Mouse (Mus musculus) gonadal fat pad, adult 2 months (tissue): Measurements from ENCODE around the gene Rad17. TPM values are rescaled to one million over a fixed set of nuclear protein-coding genes. Genes with fewer than 3 reads are reported as not detected.

Experiments used
- DNase-seq: peaks from one replicate; pipeline ENCODE4 v3.0.0-alpha.2; 2012; ENCODE audit warnings: low read depth
- polyA plus RNA-seq: library from polyadenylated mRNA; depleted of rRNA; stranded (reverse); fragments of >200 nt; gene quantifications from 2 replicates; pipeline ENCODE4 v1.2.3, GENCODE M21; 2012

The Rad17 gene
- polyA plus RNA-seq, 1 experiment = 5.5 TPM

DNA sequence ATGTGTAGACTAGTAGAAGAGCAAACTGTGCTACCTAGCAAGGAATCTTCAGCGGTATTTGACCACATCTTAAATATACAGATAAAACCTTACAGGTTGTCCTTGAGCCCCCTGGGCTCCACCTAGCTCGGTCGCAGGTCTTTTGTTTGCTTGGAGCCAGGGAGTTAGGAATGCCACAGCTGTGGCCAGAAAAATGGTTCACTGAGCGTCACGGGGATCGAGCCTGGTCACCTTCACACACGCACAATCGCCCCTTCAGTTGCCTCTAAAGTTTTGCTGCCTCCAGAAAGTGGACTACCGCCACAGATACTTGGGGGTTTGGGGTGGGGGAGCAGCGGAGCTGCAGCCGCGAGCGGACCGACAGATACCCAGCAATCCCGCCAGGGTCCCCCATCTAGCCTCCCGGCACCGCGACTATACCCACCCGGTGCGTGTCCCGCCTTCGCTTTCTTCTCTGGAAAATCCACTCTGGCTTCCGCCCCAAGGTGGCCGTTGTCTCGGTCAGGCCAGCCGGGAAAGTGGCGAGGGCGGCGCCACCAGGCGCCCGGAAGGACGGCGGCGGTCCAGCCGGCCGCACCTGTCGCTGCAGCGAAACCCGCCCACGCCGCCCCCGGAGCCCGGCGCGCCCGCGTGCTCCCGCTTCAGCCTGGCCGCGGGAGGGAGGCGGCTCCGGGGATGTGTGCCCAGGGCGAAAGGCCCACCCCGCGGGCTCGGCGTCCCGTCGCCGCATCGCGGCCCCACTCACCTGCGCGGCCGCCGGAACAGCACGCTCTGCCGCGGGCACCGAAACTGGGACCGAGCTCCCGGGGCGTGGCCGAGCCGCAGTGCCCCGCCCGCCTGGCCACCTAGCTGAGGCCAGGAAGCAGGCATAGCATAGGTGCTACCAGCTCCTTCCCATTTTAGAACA is 34.4 kb downstream of the Rad17 start, which contains the start of gene Marveld2:
Gene Marveld2 (minus strand): TSS at position 791 of the 907 bp plus-strand sequence.
- DNase-seq = no peak

DNA sequence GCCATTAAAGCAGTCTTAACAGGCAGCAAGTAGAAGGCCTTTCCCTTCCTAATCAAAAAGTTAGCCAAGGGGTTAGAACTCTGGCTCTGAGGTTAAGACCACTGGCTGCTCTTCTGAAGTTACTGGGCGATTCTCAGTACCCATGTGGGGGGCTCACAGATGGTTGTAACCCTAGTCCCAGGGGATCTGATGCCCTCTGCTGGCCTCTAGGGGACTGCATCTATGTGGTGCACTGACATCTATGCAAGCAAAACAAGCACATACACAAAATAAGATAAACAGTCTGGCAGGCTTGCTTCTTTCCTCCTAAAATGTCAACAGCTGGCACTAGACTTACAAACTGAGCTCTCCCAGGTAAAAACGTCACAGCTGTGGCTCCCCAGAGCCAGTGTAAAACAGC is 37.9 kb downstream of the Rad17 start:
- no peak for DNase-seq

DNA sequence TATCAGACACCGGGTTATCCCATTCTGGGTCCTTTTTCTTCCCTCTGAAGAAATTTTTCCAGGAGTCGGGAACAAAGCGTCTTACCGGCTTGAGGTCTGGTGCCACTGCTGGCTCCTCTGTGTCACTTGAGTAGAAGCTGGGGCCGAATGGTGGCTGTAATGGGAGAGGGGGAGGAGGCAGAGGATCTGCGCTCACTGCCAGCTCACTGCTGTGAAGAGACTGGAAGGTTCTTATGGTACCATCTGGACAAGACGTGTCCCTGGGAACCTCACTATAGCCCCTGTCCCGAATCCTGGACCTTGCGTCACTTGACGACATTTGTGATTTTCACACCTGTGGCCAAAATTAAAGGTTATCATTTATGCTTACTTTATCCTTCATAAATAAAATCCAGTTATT is 38.6 kb downstream of the Rad17 start:
- no peak for DNase-seq

DNA sequence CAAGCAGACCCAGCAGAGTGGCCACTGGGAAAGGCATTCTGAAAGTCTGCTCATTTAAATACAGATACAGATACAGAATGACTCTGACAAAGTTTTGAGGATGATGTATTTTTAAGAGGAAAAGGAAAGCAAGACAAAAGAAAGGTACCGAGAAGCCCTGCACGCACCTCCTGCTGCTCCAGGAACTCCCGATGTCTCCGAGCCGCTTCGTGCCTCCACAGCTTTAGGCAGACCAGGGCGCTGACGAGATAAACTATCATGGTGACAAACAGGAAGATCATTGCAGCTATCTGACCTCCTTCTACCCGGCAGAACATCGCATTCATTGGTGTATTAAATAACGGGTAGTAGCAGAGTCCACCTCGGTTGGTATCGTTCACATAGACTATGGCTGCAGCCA is 39.6 kb downstream of the Rad17 start:
- DNase-seq = no peak

DNA sequence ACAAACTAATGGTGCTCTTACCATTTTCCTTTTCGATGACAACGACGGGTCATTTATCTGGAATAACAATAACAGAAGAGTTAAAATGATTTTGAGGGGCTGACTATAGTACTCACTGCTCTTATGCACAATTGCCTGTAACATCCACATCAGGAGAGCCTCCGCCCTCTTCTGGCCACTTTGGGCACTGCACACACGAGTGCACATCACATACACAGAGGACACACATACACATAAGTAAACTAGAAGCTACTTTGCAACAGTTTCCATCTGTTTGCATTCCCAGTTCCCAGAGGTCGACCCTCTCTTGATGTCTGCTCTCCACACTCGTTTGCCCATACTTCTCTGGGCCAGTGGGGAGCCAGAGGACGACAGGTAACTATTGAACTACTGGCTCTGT is 43.1 kb downstream of the Rad17 start:
- no peak for DNase-seq

DNA sequence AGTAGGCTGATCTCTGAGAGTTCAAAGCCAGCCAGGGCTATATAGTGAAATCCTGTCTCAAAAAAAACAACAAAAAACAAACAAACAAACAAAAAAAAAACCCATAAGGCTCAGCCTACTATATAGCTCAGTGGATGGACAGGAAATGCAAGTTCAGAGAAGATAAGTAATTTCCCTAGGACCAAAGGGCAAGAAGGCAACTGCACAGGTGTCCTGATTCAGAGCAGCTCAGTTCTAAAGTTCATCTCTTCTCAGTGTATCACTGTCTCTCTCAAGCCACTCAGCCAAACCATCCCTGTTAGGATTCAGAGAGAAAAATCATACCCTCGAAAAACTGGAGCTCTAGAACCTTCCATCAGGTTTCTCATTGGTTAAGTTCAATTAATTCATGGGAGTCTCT is 45.0 kb downstream of the Rad17 start:
- DNase-seq = no peak

DNA sequence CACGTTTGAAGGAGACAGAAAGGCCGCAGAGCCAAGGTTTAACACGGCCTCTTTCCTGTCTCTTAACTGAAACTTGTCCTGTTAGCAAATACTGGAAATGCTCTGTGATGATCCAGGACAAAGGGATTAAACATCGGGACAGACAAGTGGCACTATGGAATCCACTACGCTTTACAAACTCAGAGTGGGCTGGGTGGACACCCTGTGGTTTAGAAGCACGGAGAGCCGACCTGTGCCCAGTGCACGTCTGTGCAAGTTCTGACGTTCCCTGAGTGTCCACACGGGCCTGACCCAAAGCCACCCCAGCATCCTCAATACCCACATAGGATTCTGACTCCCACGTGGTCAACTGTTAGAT is 47.1 kb downstream of the Rad17 start:
- DNase-seq = no peak

DNA sequence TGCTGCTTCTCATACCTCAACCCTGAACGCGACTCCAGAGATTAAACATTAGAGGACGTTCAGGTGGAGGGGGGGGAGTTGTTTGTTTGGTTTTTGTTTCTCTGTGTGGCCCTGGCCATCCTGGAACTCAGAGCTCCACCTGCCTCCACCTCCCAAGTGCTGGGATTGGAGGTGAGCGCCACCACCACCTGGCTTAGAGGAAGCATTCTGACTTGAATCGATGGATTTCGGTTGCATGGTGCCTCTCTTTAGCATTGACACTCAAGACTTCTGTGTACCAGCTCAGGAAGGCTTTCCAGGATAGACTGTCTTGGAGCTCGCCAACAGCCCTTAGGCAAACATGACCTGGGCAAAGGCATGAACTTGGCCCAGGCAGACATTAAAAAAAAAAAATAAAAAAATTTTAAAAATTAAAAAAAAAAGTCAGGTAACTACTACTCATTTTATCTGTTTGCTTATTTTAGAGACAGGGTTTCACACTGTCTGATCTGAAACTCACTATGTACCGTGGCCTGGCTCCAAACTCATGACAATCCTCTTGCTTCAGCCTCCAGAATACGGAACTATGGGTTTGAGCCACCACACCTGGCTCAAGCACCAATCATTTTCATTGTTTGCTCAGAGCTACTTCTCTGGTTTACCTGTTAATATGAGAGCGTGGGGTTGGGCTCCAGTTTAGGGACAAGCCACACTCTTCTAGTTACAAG is 47.7 kb downstream of the Rad17 start:
- no peak for DNase-seq

DNA sequence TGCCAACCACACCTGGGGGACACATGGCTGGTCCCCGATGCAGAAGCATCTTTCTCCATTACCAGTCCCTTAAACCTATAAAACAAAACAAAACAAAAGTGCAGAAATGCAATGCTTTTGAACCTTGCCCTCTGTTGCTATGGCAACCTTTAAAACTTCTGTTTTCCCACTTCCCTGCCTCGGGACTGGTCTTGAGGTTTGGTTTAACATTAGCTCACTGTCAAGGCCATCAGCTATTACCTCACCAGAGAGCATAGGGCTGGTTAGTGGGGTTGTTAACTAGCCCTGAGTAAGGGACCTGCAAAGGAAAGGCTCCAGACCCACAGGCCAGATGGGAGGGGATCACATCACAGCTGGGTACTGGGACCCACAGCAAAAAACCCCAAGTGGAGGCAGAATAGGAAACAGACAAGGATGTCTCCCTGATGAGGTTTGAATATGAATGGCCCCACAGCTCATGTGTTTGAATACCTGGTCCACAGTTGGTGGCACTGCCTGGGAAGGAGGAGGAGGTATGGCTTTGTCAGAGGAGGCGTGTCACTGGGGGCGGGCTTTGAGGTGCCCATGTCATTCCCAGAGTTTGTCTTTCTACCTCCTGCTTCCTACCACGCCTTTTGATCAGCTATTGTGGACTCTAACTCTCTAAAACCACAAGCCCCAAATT is 48.5 kb downstream of the Rad17 start:
- no peak for DNase-seq

DNA sequence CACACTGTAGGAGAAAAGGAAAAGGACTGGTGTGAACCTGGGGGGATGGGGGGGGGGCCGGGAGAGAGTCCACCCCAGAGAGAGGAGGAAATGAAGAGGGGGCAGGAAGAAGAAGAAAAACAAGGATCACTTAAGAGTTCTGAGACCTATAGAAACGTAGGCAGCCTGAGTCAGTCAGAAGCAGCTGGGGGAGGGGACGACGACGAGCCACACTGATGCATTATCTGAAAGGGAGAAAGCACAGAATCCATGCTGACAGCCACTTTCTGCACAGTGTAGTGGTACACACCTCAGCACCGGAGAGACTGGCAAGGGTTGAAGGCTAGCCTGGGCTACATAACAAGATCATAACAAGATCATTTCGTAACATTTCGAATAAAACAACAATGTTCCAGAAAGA is 49.8 kb downstream of the Rad17 start:
- no peak for DNase-seq

DNA sequence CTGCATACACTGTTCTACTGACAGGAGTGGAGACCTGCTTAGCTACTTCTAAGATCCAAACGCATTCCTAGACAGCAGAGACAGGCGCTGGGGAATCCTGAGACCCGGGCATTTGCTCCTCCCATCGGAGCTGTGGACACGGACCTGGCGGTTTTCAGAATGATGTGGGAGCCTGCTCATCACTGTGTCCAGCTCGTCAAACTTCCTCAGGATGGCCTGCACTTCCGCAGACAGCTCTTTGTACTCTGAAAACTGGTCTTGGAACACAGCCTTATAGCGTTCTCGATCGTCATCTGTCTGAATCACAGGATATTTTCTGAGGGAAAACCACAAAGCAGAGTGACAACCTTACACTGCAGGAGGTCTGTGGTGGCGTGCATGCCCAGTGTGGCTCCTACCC is 50.5 kb downstream of the Rad17 start:
- no peak for DNase-seq

DNA sequence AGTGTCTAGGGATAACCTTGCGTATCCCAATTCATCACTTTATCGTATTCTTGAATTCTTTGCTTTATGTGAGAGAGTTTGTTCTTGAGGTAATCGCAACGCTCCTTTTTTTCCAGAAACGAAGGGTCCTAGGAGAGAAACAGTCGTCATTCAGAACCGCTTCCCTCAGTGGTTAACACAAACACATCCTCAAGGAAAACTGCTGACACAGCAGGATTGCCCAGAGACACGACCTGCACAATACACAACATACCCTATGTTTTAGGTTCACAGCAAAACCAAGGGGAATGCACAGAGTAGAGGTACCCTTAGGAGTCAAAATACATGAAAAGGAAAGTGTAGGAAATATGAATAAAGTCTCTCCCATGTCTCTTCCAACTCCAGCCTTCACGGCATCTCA is 53.6 kb downstream of the Rad17 start:
- DNase-seq = no peak

DNA sequence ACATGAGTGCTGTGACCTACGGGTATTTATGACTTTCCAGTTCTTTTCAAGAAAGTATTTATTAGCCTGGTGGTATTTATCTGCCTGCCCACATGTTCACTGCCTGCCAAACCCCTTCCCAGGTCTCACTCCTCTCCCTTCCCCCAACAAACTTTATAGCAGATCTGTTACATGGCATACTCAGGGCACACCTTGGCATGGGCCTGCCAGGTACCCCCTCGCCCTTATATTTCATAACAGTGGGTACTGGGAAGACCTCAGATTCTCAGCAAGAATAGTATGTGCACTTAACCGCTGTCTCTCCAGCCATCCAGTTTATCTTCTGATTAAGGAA is 55.3 kb downstream of the Rad17 start:
- DNase-seq = no peak

DNA sequence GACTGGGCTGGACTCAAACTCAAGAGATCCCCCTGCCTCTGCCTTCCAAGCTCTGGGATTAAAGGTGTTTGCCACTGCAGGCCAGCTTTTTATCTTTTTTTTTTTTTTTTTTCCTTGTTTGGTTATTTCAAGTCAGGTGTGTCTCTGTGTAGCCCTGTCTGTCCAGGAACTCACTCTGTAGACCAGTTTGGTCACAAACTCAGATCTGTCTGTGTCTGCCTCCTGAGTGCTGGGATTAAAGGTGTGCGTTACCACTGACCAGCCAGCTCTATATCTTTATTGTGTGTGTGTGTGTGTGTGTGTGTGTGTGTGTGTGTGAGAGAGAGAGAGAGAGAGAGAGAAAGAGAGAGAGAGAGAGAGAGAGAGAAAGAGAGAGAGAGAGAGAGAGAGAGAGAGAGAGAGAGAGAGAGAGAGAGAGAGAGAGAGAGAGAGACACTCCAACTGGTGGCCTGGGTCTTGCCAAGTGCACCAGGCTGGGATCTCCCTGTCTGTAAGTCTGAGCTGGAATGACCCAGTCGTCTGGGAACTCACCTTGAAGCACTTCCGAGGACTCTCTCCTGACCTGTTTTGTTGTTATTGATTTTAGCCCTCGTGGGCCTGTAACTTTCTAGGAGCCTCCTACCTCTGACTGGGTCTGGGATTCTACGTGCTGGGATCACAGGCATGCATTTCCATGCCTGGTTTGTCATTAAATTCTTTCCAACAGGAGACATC is 55.9 kb downstream of the Rad17 start:
- DNase-seq = no peak

DNA sequence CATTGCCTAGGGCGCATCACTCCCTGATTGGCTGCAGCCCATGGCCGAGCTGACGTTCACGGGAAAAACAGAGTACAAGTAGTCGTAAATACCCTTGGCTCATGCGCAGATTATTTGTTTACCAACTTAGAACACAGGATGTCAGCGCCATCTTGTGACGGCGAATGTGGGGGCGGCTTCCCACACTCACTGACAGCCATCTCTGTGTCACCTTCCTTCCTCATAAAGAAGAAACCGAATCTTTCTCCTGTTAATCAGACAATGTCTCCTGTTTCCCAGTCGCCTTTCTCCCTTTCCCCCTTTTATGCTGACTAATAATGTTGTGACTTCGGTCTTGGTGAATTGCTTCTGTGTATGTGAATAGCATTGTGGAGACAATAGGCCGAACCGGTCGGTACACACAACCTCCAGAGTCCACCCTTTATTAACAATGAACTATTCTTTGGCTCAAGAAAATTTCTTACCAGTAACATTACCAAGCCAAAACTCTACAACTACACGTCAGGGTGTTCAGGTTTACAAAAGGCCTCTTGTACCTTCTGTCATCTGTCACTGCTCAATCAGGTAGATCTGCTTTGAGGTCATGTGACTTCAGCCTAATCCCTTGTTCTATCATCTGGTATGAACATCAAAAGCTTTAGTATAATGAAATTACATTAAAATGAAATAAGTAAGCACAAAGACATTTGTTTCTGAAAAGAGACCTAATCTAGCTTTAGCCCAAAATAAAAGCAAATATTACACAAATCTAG is 56.6 kb downstream of the Rad17 start:
- no peak for DNase-seq

DNA sequence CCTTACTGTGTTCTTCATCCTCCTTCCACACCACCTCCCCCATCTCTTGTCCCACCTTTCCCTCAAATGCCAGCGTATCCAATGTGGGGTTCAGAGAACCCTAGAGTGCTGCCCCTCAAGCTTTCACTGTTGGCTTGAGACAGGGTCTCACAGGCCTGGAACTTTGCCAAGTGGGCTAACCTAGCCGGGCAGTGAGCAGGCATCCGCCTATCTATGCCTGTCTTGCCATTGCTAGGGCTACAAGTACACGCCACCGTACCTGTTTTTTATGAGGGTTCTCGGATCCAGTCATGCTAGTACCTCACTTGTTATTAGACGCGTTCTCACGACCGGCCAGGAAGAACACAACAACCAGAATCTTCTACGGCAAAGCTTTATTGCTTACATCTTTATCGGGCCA is 62.2 kb downstream of the Rad17 start:
- no peak for DNase-seq

DNA sequence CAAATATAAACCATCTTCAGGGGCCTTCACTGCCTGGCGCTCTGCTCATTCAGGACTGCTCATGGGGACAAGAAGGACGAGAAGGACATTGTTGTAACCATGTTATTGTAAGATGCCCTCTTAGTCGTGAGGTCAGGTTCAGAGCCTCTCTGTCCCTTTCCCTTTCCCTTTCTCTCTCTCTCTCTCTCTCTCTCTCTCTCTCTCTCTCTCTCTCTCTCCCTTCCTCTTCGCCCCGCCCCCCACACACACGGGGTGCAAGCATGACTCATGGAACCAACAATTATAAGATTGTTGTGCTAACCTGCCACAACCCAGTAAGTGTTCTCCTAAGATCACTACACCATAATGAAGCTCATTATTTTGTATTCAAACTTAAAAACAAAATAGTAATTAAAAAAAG is 68.7 kb downstream of the Rad17 start:
- no peak for DNase-seq

DNA sequence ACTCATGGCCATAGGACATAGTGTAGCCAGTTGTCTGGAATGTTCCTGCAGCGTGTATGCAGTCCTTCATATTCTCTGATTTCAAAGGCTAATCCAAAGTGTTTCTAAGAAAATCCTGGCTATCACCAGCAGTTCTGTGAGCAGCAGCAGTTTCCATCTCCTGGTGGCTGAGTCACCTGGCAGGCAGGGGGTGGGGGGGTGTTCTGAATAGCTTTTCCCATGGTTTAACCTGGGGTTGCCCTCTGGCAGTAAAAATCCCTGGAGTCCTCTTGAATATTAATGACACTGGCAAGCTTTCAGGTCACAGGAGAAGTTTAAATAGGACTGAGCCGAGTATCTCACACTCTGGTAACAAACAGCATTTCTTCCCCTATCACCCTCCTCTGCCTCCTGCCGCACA is 69.2 kb downstream of the Rad17 start:
- no peak for DNase-seq

DNA sequence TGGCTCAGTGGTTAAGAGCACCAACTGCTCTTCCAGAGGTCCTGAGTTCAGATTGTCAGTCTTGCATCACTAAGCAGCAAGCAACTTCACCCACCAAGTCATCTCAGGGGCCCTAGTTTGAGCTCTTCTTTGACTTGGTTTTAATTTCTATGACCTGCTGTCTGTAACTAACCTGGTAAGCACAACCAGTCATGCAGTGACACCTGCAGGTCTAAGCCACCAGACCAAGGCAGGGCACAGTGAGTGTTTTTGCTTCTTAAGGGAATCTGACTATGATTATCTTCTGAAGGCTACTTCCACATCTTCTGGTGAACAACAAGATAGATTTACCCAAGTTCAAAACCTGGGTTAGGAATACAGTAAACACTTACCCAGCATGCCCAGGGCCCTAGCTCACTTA is 70.9 kb downstream of the Rad17 start:
- no peak for DNase-seq

DNA sequence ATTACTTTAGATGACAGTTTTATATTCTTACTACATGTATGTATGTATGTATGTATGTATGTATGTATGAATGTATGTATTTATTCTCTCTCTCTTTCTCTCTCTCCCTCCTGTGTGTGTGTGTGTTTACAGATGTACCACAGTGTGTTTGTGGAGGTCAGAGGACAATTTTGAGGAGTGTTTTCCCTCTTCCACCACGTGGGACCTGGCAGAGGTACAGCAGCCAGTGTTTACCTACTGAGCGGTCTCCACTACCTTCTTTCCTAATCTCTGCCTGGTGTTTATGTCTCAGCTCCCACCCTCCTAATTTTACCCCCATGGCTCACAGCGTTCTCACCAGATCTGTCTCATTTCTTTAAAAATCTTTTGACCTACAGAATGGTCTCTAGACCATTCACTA is 71.6 kb downstream of the Rad17 start:
- no peak for DNase-seq

DNA sequence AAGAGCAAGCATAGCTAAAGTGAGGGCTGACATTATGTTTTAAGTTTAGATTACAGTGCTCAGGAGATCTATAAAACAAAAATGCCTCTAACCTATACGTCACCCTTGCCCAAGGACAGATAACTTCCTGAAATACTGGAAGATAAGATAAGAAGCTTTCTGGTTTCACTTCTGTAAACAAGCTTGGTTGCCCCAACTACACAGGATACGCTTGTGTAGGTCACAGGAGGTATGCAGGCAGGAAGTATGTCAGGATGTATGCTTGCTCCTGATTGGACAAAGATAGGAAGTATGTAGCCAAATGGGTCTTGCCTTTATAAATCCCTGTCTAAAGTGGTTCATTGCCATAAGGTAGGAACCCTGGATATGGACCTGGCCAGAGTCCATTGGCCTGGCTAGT is 74.9 kb downstream of the Rad17 start:
- no peak for DNase-seq

DNA sequence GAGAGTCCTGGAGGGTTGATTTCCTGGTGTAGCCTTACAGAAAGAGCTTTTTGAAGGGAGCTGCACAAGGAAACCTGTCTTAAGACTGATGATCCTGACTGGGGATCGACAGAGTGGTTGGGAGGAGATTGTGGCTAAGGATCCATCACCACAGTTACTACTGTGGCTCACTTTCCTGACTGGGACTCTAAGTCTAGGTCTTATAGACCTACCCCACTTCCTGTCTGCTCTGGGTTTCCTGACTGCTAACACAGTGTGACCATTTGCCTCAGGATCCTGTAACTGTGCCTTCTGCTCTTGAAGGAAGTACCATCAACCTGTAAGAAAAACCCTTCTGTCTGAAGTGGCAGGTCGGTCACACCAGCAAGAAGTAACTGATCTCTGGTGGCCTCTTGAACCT is 80.1 kb downstream of the Rad17 start:
- DNase-seq = no peak
